Mouse (Mus musculus) right cerebral cortex, postnatal 36 days (tissue): ENCODE results near the gene 1700049E17Rik2.
"Not testable (repeated sequence)": the region's sequence is repeated elsewhere in the genome, so short reads cannot be mapped to it uniquely, and the experiment has no call there.

ENCODE experiments used
- DNase-seq, 2 experiments: peaks; one replicate each; pipeline ENCODE4 v3.0.0; 2022; ENCODE audit warnings: low spot score in 2 of 2, mixed read lengths in 1 of 2

Gene 1700049E17Rik2

DNA sequence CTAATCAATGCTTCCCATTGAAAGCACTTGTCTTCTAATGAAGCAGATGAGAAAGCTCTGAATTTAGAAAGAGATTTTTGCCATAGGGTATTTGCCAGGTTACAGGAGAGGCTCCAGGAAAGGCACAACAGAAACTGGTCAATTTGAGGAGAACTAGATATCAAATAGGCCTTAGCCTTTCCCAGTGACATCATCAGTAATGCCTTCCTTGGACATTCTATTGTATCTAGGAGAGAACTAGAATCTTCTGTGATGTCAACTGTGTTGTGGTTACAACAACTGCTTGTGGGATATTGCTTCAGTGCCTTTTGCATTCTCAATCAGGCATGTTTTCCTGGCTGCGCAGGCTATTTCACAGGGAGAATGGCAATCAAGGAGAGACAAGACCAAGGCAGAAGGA is at the start of gene 1700049E17Rik2:
TSS of gene 1700049E17Rik2 (plus strand) at position 301 of the 400 bp plus-strand sequence.
- not testable (repeated sequence) for DNase-seq

DNA sequence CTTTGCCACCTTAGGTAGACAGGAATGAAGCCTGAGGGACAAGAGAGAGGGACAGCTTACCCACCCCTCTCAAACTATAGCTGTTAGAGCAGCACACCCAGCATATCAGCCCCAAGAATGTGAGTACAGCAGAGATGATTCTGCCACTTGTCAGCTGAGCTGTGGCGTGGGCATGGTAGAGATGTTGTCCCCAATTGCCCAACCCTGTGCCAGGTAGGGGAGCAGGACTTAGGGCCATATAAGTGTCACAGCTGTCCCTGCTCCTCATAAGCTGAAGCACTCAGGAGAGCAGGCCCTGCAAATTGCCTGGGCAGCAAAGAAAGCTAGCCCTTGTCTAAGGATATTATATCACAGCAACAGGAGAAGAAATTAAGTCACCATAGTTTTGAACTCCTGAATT is 48.3 kb upstream of the 1700049E17Rik2 start:
- not testable (repeated sequence) for DNase-seq

DNA sequence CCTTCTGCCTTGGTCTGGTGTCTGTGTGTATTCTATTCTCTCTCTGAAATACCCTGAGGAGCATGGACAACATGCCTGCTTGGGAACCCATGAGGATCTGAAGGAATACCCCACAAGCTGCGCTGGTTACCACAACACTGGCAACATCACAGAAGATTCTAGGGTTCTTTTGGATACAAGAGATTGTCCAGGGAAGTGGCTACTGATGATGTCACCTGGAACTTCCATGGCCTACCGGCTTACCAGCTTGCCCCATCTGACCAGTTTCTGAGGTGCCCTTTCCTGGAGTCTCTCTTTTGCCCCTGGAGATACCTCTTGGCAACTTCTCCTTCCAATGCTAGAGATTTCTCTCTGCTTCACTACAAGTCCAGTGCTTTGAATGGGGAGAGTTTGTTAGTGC is 17.5 kb upstream of the 1700049E17Rik2 start, which contains the start of gene Gm7970:
TSS of gene Gm7970 (minus strand) at position 101 of the 400 bp plus-strand sequence.
- DNase-seq: not testable (repeated sequence)

DNA sequence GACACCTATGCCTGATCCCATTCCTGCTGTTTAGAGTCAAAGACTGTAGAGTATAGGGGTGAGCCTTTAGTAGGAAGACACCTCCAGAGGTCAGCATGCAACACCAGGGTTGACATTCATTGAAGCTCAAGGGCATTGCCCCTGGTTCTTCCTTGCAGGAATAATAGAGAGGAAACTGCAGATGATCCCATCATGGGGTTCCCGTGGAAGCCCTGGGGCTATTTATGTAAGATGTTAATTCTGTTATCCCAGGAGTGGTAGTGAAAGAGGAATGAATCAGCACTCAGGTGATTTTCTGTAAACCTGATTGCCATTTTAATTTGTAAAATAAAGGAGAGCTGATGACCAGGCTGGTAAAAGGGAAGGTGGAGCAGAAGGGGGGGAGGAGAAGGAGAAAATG is 13.3 kb downstream of the 1700049E17Rik2 start:
- DNase-seq: not testable (repeated sequence)

DNA sequence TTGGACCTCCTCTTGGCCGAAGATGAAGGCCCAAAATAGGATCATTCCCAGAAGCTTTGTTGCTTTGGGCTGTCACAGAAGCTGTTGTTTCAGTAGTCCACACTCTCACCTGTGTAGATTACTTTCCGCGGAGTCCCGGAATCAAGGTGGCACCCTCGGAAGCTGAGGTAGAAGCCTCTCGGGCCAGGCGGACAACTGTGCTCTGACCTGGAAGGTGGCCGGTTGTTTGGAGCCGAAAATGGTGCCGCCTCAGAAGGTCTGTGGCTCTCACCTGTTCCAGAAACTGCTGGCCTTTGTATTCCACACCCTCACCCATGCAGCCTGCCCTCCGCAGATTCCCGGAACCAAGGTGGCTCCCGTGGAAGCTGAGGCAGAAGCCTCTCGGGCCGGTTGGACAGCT is 27.9 kb downstream of the 1700049E17Rik2 start:
- DNase-seq: not testable (repeated sequence)

- not testable (repeated sequence) for DNase-seq
These were observed 37.7 kb downstream of the 1700049E17Rik2 start for GRCm38 (mm10) chr14:41610690-41611089.

DNA sequence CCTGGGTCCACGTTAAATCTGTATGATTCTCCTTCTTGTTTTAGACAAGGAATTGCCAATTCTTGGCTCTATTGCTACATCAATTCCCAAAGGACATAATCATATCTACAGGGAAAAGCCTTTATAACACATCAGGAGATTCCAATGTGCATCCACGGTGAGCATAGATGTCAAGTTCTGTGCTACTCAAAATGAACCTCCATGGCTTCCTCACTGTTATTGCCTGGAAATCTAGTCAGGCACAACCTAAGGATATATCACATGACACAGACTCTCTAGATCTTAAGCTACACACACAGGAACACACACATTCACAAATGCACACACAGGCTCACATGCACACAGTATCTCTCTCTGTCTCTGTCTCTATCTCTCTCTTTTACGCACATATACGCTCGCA is 49.5 kb downstream of the 1700049E17Rik2 start:
- not testable (repeated sequence) for DNase-seq

DNA sequence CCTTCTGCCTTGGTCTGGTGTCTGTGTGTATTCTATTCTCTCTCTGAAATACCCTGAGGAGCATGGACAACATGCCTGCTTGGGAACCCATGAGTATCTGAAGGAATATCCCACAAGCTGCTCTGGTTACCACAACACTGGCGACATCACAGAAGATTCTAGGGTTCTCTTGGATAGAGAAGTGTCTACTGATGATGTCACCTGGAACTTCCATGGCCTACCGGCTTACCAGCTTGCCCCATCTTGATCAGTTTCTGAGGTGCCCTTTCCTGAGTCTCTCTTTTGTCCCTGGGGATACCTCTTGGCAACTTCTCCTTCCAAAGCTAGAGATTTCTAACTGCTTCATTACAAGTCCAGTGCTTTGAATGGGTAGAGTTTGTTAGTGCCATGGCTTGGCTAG is 51.5 kb downstream of the 1700049E17Rik2 start, which contains the start of gene Gm3072:
TSS of gene Gm3072 (minus strand) at position 101 of the 400 bp plus-strand sequence.
- DNase-seq: not testable (repeated sequence)

- DNase-seq: not testable (repeated sequence)
These were observed 57.1 kb downstream of the 1700049E17Rik2 start for GRCm38 (mm10) chr14:41630144-41630543.
